Mouse (Mus musculus) lung, postnatal 14 days (tissue): ENCODE measurements around the gene Pde8b.

ENCODE experiments used
- DNase-seq: peaks from one replicate; pipeline ENCODE4 v3.0.0; 2021

Pde8b gene

GRCm38 (mm10) chr13:95009261-95009660 lies 240.9 kb downstream of the Pde8b start:
- no peak for DNase-seq

- DNase-seq, result no peak
Measured at GRCm38 (mm10) chr13:95007281-95007680, 242.9 kb downstream of the Pde8b start.

GRCm38 (mm10) chr13:94990516-94990915 lies 259.6 kb downstream of the Pde8b start:
- no peak for DNase-seq

GRCm38 (mm10) chr13:94979081-94979480 lies 271.1 kb downstream of the Pde8b start:
- no peak for DNase-seq

- peak; percentile 94 for DNase-seq
Measured at GRCm38 (mm10) chr13:94976219-94977186, 273.6 kb downstream of the Pde8b start, which contains the start of gene Wdr41. Wdr41 (plus strand) TSS chr13:94976344.

GRCm38 (mm10) chr13:94975828-94976218 lies 274.3 kb downstream of the Pde8b start:
- no peak for DNase-seq
